Mouse (Mus musculus) liver, embryonic 12.5 days (tissue): ENCODE measurements around the gene Zfp112. TPM values are rescaled to one million over a fixed set of nuclear protein-coding genes. Genes with fewer than 3 reads are reported as not detected.

Experiments used
- ATAC-seq: fragments of 200-750 bp; cut with Nextera tagmentation; 2 replicates; pipeline ENCODE4 v1.8.0; 2017; ENCODE audit warnings: moderate number of reproducible peaks, mild to moderate bottlenecking, moderate library complexity
- H3K27ac ChIP-seq: fragments of 300-500 bp; sonication (generic); 2 replicates; pipeline ENCODE4 v1.5.1; 2016; ENCODE audit warnings: mild to moderate bottlenecking
- H3K27me3 ChIP-seq: fragments of 300-500 bp; sonication (generic); replicated peaks from 2 replicates; pipeline ENCODE4 v1.6.1; 2016; ENCODE audit warnings: mild to moderate bottlenecking, moderate library complexity
- H3K36me3 ChIP-seq: fragments of 300-500 bp; sonication (generic); 2 replicates; pipeline ENCODE4 v1.6.1; 2016; ENCODE audit warnings: mild to moderate bottlenecking, moderate library complexity
- H3K4me1 ChIP-seq: fragments of 300-500 bp; sonication (generic); 2 replicates; pipeline ENCODE4 v1.6.1; 2016
- H3K4me2 ChIP-seq: fragments of 300-500 bp; sonication (generic); 2 replicates; pipeline ENCODE4 v1.6.1; 2016; ENCODE audit warnings: mild to moderate bottlenecking, moderate library complexity
- H3K4me3 ChIP-seq: fragments of 300-500 bp; sonication (generic); 2 replicates; pipeline ENCODE4 v1.5.1; 2016; ENCODE audit warnings: mild to moderate bottlenecking, moderate library complexity
- H3K9ac ChIP-seq: fragments of 300-500 bp; sonication (generic); 2 replicates; pipeline ENCODE4 v1.6.1; 2016; ENCODE audit warnings: mild to moderate bottlenecking, moderate library complexity
- H3K9me3 ChIP-seq: fragments of 300-500 bp; sonication (generic); replicated peaks from 2 replicates; pipeline ENCODE4 v1.6.1; 2016; ENCODE audit warnings: mild to moderate bottlenecking, moderate library complexity
- WGBS: fragments of 180-500 bp; shearing (Covaris S2); methylation state at CpG from one replicate; pipeline ENCODE4 v1.1.7; 2016; ENCODE audit not compliant: insufficient replicate concordance; 5-methylcytosine and 5-hydroxymethylcytosine counted together
- polyA plus RNA-seq: library from polyadenylated mRNA; unstranded; fragments of >200 nt; fragmentation: Nextera tagmentation; extraction: Ambion mirVana; gene quantifications from 2 replicates; pipeline ENCODE4 v1.2.1, GENCODE M21; 2016

Gene Zfp112
- polyA plus RNA-seq, 1 experiment from 2014 or later, result 1.5 TPM

DNA sequence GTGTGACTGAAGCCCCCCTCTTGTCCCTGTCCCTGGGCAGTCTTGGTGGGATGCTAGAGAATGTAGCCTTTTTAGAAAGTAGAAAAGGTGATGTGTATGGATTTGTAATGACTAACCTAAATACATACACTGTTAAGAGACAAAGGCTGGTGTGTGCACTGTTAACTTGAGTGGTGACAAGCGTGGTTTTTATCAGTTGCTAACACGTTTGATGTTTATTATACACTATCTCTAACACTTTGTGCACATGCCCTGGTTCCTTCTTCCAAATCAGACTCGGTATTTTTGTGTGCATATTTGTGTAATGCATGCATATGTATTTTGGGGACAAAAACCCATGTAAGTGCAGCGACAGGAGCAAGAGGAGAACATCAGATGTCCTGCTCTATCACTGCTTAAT lies 4.5 kb downstream of the Zfp112 start:
- Histone ChIP-seq H3K4me2 (no peak overlapping the region), H3K9me3 (no peaks in the 10 kb centered on the region), H3K36me3 (no peaks in the 10 kb centered on the region), H3K4me3 (no peak overlapping the region), H3K27ac (no peak overlapping the region), H3K27me3 (no peaks in the 10 kb centered on the region), H3K4me1 (peaks cover 24% of the 10 kb centered on the region), H3K9ac (no peak overlapping the region)
- no peak for ATAC-seq
- WGBS, result 45% methylated on average over 4 of the region's 4 CpGs

DNA sequence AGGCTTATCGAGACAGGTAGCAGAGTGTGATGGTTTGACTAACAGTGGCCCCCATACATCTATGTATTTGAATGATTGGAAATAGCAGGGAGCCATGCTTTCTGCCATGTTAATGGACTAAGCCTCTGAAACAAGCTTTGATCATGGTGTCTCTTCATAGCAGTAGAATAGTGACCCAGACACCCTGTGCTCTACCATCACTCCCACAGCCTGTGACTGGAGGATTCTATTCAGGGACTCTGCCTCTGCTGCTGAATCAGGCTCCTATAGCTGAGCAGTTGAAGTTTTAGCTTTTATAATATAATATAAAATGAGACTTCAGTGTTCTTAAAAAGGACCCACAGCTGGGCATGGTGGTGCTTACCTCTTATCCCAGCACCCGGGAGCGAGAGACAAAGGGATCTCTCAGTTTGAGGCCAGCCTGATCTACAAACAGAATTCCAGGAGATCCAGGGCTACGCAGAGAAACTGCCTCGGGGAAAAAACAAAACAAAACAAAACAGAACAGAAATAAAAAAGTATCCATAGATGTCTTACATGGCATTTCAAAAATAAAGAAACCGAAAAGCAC lies 21.4 kb downstream of the Zfp112 start:
- 0 out of 2 replicates have a peak, but pooled peaks have one; percentile 11 for ATAC-seq
- H3K36me3 ChIP-seq, result peaks cover 27% of the 10 kb centered on the region
- H3K4me1 ChIP-seq, result peaks cover 17% of the 10 kb centered on the region
- H3K9me3 ChIP-seq, result no peaks in the 10 kb centered on the region
- no peak overlapping the region for H3K27ac ChIP-seq
- peak overlapping the region; percentile 74 for H3K9ac ChIP-seq
- 21% methylated on average over 6 of the region's 6 CpGs for WGBS
- H3K27me3 ChIP-seq, result no peaks in the 10 kb centered on the region
- peak overlapping the region; percentile 84 for H3K4me2 ChIP-seq
- H3K4me3 ChIP-seq, result peak overlapping the region; percentile 70

- Histone ChIP-seq H3K9ac (peak within 1 kb of the TSS; percentile 74), H3K36me3 (peaks cover 34% of the 10 kb centered on the region), H3K4me2 (peak within 1 kb of the TSS; percentile 84), H3K4me3 (peak within 1 kb of the TSS; percentile 70), H3K4me1 (peaks cover 17% of the 10 kb centered on the region), H3K9me3 (no peaks in the 10 kb centered on the region), H3K27ac (no peak within 1 kb of the TSS), H3K27me3 (no peaks in the 10 kb centered on the region)
- 5% methylated on average over 32 of the region's 32 CpGs for WGBS
- peak; percentile 94 for ATAC-seq
Measured at GRCm38 (mm10) chr7:24133996-24134828, 22.1 kb downstream of the Zfp112 start, which contains the start of gene Zfp235. Gene Zfp235 (plus strand): TSS chr7:24134169.

GRCm38 (mm10) chr7:24142566-24142965 lies 30.5 kb downstream of the Zfp112 start:
- H3K36me3 ChIP-seq, result peaks cover 44% of the 10 kb centered on the region
- ATAC-seq, result no peak
- H3K4me1 ChIP-seq, result no peaks in the 10 kb centered on the region
- H3K4me2 ChIP-seq, result no peak overlapping the region
- no peak overlapping the region for H3K9ac ChIP-seq
- H3K27me3 ChIP-seq, result no peaks in the 10 kb centered on the region
- H3K4me3 ChIP-seq, result no peak overlapping the region
- H3K9me3 ChIP-seq, result peaks cover 7% of the 10 kb centered on the region; the same call in 1 of the 2 replicates
- WGBS, result 51% methylated on average over 6 of the region's 6 CpGs
- H3K27ac ChIP-seq, result no peak overlapping the region

DNA sequence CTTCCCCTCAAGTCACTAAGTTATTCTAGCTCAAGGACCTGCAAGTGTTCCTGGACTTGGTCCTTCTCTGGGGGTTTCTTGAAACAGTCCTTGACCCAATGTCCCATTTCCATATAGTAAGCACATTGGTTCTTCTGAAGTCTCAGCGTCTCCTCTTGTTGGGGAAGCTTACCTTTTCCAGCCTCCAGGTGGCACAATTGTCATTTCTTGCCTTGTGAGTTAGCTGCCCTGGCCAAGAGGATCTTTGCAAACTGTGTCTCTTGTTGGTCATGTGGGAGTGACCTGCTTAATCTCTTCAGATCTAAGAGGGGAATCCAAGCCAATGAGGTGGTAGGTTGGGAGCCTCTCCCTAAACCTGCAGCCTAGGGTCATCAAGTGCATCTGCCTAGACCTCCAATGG lies 41.2 kb downstream of the Zfp112 start:
- no peak overlapping the region for H3K27ac ChIP-seq
- H3K36me3 ChIP-seq, result no peaks in the 10 kb centered on the region
- WGBS, result 12% methylated on average over 1 of the region's 1 CpGs
- no peak overlapping the region for H3K4me3 ChIP-seq
- no peaks in the 10 kb centered on the region for H3K27me3 ChIP-seq
- H3K4me1 ChIP-seq, result no peaks in the 10 kb centered on the region
- H3K9ac ChIP-seq, result no peak overlapping the region
- ATAC-seq, result no peak
- H3K9me3 ChIP-seq, result no peaks in the 10 kb centered on the region
- H3K4me2 ChIP-seq, result no peak overlapping the region

DNA sequence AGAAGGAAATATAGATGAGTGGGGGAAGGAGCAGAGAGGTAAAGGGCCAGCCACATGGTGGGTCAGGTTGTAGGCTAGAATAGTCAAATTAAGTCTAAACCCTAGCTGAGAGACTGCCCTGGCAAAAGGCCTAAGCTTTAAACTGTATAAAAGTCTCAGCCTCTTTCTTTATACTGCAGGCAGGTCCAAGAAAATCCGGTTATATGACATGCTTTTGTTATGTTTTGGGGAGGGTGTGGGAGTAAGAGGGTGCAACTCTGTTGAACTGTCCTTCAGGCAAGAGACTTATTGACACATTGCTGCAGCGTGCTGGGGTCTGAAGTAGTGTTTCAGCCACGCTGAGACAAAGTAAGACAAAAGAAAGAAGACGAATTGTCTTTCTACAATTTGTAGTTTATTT lies 60.1 kb downstream of the Zfp112 start:
- no peak overlapping the region for H3K4me2 ChIP-seq
- H3K9me3 ChIP-seq, result no peaks in the 10 kb centered on the region
- 58% methylated on average over 4 of the region's 4 CpGs for WGBS
- no peak overlapping the region for H3K4me3 ChIP-seq
- no peaks in the 10 kb centered on the region for H3K4me1 ChIP-seq
- H3K9ac ChIP-seq, result no peak overlapping the region
- H3K36me3 ChIP-seq, result no peaks in the 10 kb centered on the region
- H3K27ac ChIP-seq, result no peak overlapping the region
- no peak for ATAC-seq
- no peaks in the 10 kb centered on the region for H3K27me3 ChIP-seq

- Histone ChIP-seq H3K27me3 (no peaks in the 10 kb centered on the region), H3K4me2 (peak within 1 kb of the TSS; percentile 67), H3K9me3 (no peaks in the 10 kb centered on the region), H3K4me3 (peak within 1 kb of the TSS; percentile 59), H3K27ac (no peak within 1 kb of the TSS), H3K36me3 (no peaks in the 10 kb centered on the region), H3K9ac (peak within 1 kb of the TSS; percentile 55; the same call in 1 of the 2 replicates), H3K4me1 (no peaks in the 10 kb centered on the region)
- 13% methylated on average over 23 of the region's 23 CpGs for WGBS
- ATAC-seq, result peak; percentile 81
Measured at GRCm38 (mm10) chr7:24174618-24175336, 62.7 kb downstream of the Zfp112 start, which contains the start of gene Zfp114. Gene Zfp114 (plus strand): TSS chr7:24175060.

DNA sequence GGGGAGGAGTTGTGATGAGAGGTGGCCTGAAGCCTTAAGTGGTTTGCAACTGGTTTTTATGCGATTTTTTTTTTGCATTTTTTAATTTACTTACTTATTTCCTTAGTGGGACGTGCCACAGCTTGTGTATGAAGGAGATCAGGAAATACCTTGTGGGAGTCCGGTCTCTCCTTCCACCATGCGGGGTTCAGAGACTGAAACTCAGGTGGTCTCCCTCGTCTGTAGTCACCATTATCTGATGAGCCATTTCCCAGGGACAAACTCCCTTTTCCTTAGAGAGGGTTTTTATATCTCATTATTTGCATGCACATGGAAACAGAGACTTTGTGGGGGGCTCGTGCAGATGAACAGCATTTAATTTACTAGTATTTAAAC lies 63.2 kb downstream of the Zfp112 start:
- no peak for ATAC-seq

More for the DNA sequence above, 63.2 kb downstream of the Zfp112 start:
- peak overlapping the region; percentile 55; the same call in 1 of the 2 replicates for H3K9ac ChIP-seq
- 43% methylated on average over 6 of the region's 6 CpGs for WGBS
- peak overlapping the region; percentile 59 for H3K4me3 ChIP-seq
- no peak overlapping the region for H3K27ac ChIP-seq
- no peaks in the 10 kb centered on the region for H3K36me3 ChIP-seq
- H3K4me1 ChIP-seq, result no peaks in the 10 kb centered on the region
- no peaks in the 10 kb centered on the region for H3K9me3 ChIP-seq
- peak overlapping the region; percentile 67 for H3K4me2 ChIP-seq
- H3K27me3 ChIP-seq, result no peaks in the 10 kb centered on the region

Other genes with a start within 250 kb of the Zfp112 start
- not detected in 2 replicates for gene Vmn1r177, start 245.9 kb upstream of the Zfp112 start, polyA plus RNA-seq
- not detected in 2 replicates for gene Vmn1r178, start 220.3 kb upstream of the Zfp112 start, polyA plus RNA-seq
- gene Vmn1r179, start 185.3 kb upstream of the Zfp112 start, polyA plus RNA-seq, result not detected in 2 replicates
- not detected in 2 replicates for gene Vmn1r180, start 161.7 kb upstream of the Zfp112 start, polyA plus RNA-seq
- not detected in 2 replicates for gene Vmn1r181, start 137.7 kb upstream of the Zfp112 start, polyA plus RNA-seq
- gene V1rd19, start 110.6 kb upstream of the Zfp112 start, polyA plus RNA-seq, result not detected in 2 replicates
- gene Vmn1r183, start 59.1 kb upstream of the Zfp112 start, polyA plus RNA-seq, result not detected in 2 replicates
- gene Zfp180, start 30.4 kb upstream of the Zfp112 start, polyA plus RNA-seq, result 13.3 and 14.8 TPM in 2 replicates
- 5.5 and 7.1 TPM in 2 replicates for gene Zfp235, start 21.9 kb downstream of the Zfp112 start, polyA plus RNA-seq
- gene Zfp114, start 62.7 kb downstream of the Zfp112 start, polyA plus RNA-seq, result 1.4 and 1.5 TPM in 2 replicates
- 2.1 and 4.2 TPM in 2 replicates for gene Zfp111, start 99.1 kb downstream of the Zfp112 start, polyA plus RNA-seq
- gene Zfp109, start 125.2 kb downstream of the Zfp112 start, polyA plus RNA-seq, result 2.0 and 2.7 TPM in 2 replicates
- gene Zfp108, start 142.5 kb downstream of the Zfp112 start, polyA plus RNA-seq, result 0.48 and 0.56 TPM in 2 replicates
- gene Zfp93, start 158.1 kb downstream of the Zfp112 start, polyA plus RNA-seq, result 1.9 and 2.2 TPM in 2 replicates
- 7.1 and 7.7 TPM in 2 replicates for gene Zfp61, start 188.9 kb downstream of the Zfp112 start, polyA plus RNA-seq
- gene Zfp94, start 204.4 kb downstream of the Zfp112 start, polyA plus RNA-seq, result 3.0 and 3.6 TPM in 2 replicates
- gene Tescl, start 221.6 kb downstream of the Zfp112 start, polyA plus RNA-seq, result not detected in 2 replicates
- not detected in 2 replicates for gene Lypd5, start 236.9 kb downstream of the Zfp112 start, polyA plus RNA-seq